Mouse (Mus musculus) embryonic facial prominence, embryonic 14.5 days (tissue): ENCODE results near the gene Rhox6. TPM values are rescaled to one million over a fixed set of nuclear protein-coding genes. Genes with fewer than 3 reads are reported as not detected.

Source experiments
- polyA plus RNA-seq: library from polyadenylated mRNA; unstranded; fragments of >200 nt; fragmentation: Nextera tagmentation; extraction: Ambion mirVana; gene quantifications from 2 replicates; pipeline ENCODE4 v1.2.1, GENCODE M21; 2014

Rhox6 gene
- polyA plus RNA-seq, 1 experiment from 2014 or later = 0.33 TPM

Other genes starting within 250 kb of the Rhox6 start
- gene Rhox3f, start 245.9 kb upstream of the Rhox6 start, polyA plus RNA-seq = not detected in 2 replicates
- gene Rhox4f, start 219.2 kb upstream of the Rhox6 start, polyA plus RNA-seq = not detected in 2 replicates
- not detected in 2 replicates for gene Rhox3g, start 198.3 kb upstream of the Rhox6 start, polyA plus RNA-seq
- gene Rhox2g, start 183.4 kb upstream of the Rhox6 start, polyA plus RNA-seq = not detected in 2 replicates
- not detected in 2 replicates for gene Rhox4g, start 175.6 kb upstream of the Rhox6 start, polyA plus RNA-seq
- gene Rhox3h, start 158.1 kb upstream of the Rhox6 start, polyA plus RNA-seq = not detected in 2 replicates
- gene Rhox2h, start 153.6 kb upstream of the Rhox6 start, polyA plus RNA-seq = not detected in 2 replicates
- 0.63 and 1.7 TPM in 2 replicates for gene Rhox5, start 22.1 kb upstream of the Rhox6 start, polyA plus RNA-seq
- not detected in 2 replicates for gene Rhox7a, start 4.8 kb downstream of the Rhox6 start, polyA plus RNA-seq
- not detected in 2 replicates for gene Rhox8, start 52.0 kb downstream of the Rhox6 start, polyA plus RNA-seq
- gene Rhox7b, start 70.3 kb downstream of the Rhox6 start, polyA plus RNA-seq = not detected in 2 replicates
- not detected in 2 replicates for gene Rhox9, start 74.9 kb downstream of the Rhox6 start, polyA plus RNA-seq
- not detected in 2 replicates for gene Btg1-ps1, start 191.9 kb downstream of the Rhox6 start, polyA plus RNA-seq
- not detected in 2 replicates for gene Btg1-ps2, start 216.2 kb downstream of the Rhox6 start, polyA plus RNA-seq
- gene Rhox10, start 239.6 kb downstream of the Rhox6 start, polyA plus RNA-seq = not detected in 2 replicates